In the genomic region with DNA sequence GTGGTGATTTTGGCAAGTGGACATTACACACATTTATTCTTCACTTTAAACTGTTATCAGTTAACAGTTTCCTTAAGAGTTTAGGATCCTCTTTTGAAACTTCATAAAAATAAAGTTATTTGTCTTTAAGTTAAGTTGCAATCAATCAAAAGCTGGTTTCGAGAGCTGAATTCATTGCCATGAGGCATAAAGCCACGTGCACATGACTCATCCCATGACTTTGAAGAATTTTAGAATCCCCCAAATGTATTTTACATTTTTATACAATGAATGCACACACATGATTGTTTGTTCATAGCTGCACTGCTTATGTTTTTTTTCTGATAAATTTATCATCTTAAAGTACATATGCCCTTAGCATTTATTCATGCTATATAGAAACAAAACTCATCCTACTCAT, we compare ENCODE assay signal across 19 mouse cellular contexts.
A peak's percentile ranks its signal among the peaks of the same experiment; 100 is the strongest.
DNase-seq lines count a peak whose midpoint lies in the region; TF ChIP-seq lines count a peak whose summit lies in the region.
"Had no signal": no experiment of that assay in that cellular context is flagged by ENCODE, and none has a peak within 500 bp of the region (broad histone marks: within the 10 kb centered on the region; RNA-seq: fewer than 3 reads in every experiment).

No protein-coding gene starts in this region.

- H3K4me3 ChIP-seq in C2C12 (ENCODE audit: insufficient read depth, poor library complexity, severe bottlenecking) (no peak overlapping the region), myocyte (no peak overlapping the region)
- no peak overlapping the region for H3K4me3 ChIP-seq in hindbrain, embryonic 10.5 days
- H3K4me3 ChIP-seq: embryonic facial prominence, embryonic 10.5 days; embryonic facial prominence, embryonic 12.5 days; forebrain, embryonic 13.5 days; forebrain, embryonic 15.5 days had no signal

- H3K79me2 ChIP-seq in C2C12 (ENCODE audit: control insufficient read depth, insufficient read depth): no peaks in the 10 kb centered on the region
- no peaks in the 10 kb centered on the region for H3K79me2 ChIP-seq in myocyte (ENCODE audit: control insufficient read depth, insufficient read depth)

- no peak overlapping the region for H3K27ac ChIP-seq in hindbrain, embryonic 10.5 days
- H3K27ac ChIP-seq: embryonic facial prominence, embryonic 10.5 days; embryonic facial prominence, embryonic 12.5 days; forebrain, embryonic 13.5 days; forebrain, embryonic 15.5 days had no signal

- no peaks in the 10 kb centered on the region for H3K79me3 ChIP-seq in C2C12 (ENCODE audit: low read depth)

- peak; percentile 60 for DNase-seq in 3T3-L1 (ENCODE audit: low read depth, low spot score)
- no peak for DNase-seq in hindbrain, embryonic 10.5 days (ENCODE audit: low spot score)
- DNase-seq in right cerebral cortex, postnatal 25 days: no peak
- DNase-seq: adrenal gland, adult 8-10 months; adrenal gland, postnatal 14 days; adrenal gland, postnatal 36 days; B cell, adult 2 months; cerebellum, adult 11-12 months; cerebellum, adult 2 months; cerebellum, adult 9-10 months; cerebellum, postnatal 10 days; cerebellum, postnatal 25 days; forebrain, postnatal 0 days had no signal

- TF ChIP-seq POLR2A in myocyte (IDR thresholded peaks at IDR 0.05; ENCODE audit: insufficient read length, low read depth): no peak

- WGBS in hindbrain, embryonic 10.5 days: 86% methylated on average over 2 of the region's 2 CpGs

- H3K27me3 ChIP-seq in C2C12 (ENCODE audit: control insufficient read depth, insufficient read depth, insufficient read length): no peaks in the 10 kb centered on the region
- no peaks in the 10 kb centered on the region for H3K27me3 ChIP-seq in myocyte (ENCODE audit: control insufficient read depth, insufficient read depth, insufficient read length)
- no peaks in the 10 kb centered on the region for H3K27me3 ChIP-seq in hindbrain, embryonic 10.5 days (ENCODE audit: insufficient read depth, poor library complexity, severe bottlenecking)
- H3K27me3 ChIP-seq: embryonic facial prominence, embryonic 12.5 days; forebrain, embryonic 13.5 days; forebrain, embryonic 15.5 days had no signal

- no peak overlapping the region for H3ac ChIP-seq in C2C12 (ENCODE audit: control insufficient read depth, insufficient read length, low read depth)
- H3ac ChIP-seq in myocyte (ENCODE audit: control insufficient read depth, insufficient read length): no peak overlapping the region

- no peaks in the 10 kb centered on the region for H3K4me1 ChIP-seq in hindbrain, embryonic 10.5 days (replicated peaks)
- H3K4me1 ChIP-seq: embryonic facial prominence, embryonic 10.5 days; embryonic facial prominence, embryonic 12.5 days; forebrain, embryonic 13.5 days; forebrain, embryonic 15.5 days had no signal

- TF ChIP-seq CTCF in C2C12 (IDR thresholded peaks at IDR 0.05; ENCODE audit: control insufficient read depth, insufficient read depth, insufficient read length): no peak

- no peaks in the 10 kb centered on the region for H3K9me3 ChIP-seq in hindbrain, embryonic 10.5 days
- H3K9me3 ChIP-seq: embryonic facial prominence, embryonic 10.5 days; embryonic facial prominence, embryonic 12.5 days; forebrain, embryonic 13.5 days; forebrain, embryonic 15.5 days had no signal

- H3K4me2 ChIP-seq in myocyte (ENCODE audit: low read depth): no peak overlapping the region
- H3K4me2 ChIP-seq: embryonic facial prominence, embryonic 12.5 days; forebrain, embryonic 13.5 days; forebrain, embryonic 15.5 days had no signal

- no peaks in the 10 kb centered on the region for H3K36me3 ChIP-seq in C2C12 (ENCODE audit: control insufficient read depth, insufficient read depth)
- H3K36me3 ChIP-seq in myocyte (ENCODE audit: control insufficient read depth, insufficient read depth): no peaks in the 10 kb centered on the region
- H3K36me3 ChIP-seq in hindbrain, embryonic 10.5 days: no peaks in the 10 kb centered on the region
- H3K36me3 ChIP-seq: embryonic facial prominence, embryonic 10.5 days; embryonic facial prominence, embryonic 12.5 days; forebrain, embryonic 15.5 days had no signal

TF ChIP-seq in C2C12, 6 proteins besides CTCF, POLR2A, EP300 and RAD21:
- TF ChIP-seq FOSL1 (IDR thresholded peaks at IDR 0.05; ENCODE audit: insufficient read depth, low read length, poor library complexity, severe bottlenecking): peak; percentile 18
- peak; percentile 62 for TF ChIP-seq MAX (IDR thresholded peaks at IDR 0.05)
- no peak for TF ChIP-seq MYOG (IDR thresholded peaks at IDR 0.05; ENCODE audit: control insufficient read depth, extremely low read depth, insufficient read length)
- peak; percentile 78 for TF ChIP-seq USF1 (IDR thresholded peaks at IDR 0.05; ENCODE audit: low read depth)
TF ChIP-seq in C2C12: peak in this region for 3.

TF ChIP-seq in myocyte, 11 proteins besides CTCF, POLR2A, EP300 and RAD21:
- TF ChIP-seq TCF12 (IDR thresholded peaks at IDR 0.05; ENCODE audit: insufficient read depth, poor library complexity, severe bottlenecking): no peak
- TF ChIP-seq SRF (IDR thresholded peaks at IDR 0.05; ENCODE audit: control insufficient read depth, insufficient read length, low read depth): no peak
- no peak for TF ChIP-seq MAX (IDR thresholded peaks at IDR 0.05; ENCODE audit: low read depth)
- peak; percentile 49 for TF ChIP-seq USF1 (IDR thresholded peaks at IDR 0.05; ENCODE audit: low read depth)
- TF ChIP-seq MYOD1 (IDR thresholded peaks at IDR 0.05; ENCODE audit: control insufficient read depth in 1 of 3, insufficient read length in 2 of 3, low read depth in 2 of 3): no peak
- TF ChIP-seq MYOG (IDR thresholded peaks at IDR 0.05; ENCODE audit: control insufficient read depth in 1 of 3, insufficient read depth in 1 of 3, insufficient read length in 2 of 3, low read depth in 2 of 3): no peak
- no peak for TF ChIP-seq E2F4 (IDR thresholded peaks at IDR 0.05; ENCODE audit: insufficient read depth)
- no peak for TF ChIP-seq TCF3 (IDR thresholded peaks at IDR 0.05; ENCODE audit: insufficient read length, low read depth)
- no peak for TF ChIP-seq REST (IDR thresholded peaks at IDR 0.05; ENCODE audit: insufficient read depth, insufficient read length)
TF ChIP-seq in myocyte: peak in this region for 1.
